Comparison of ENCODE assay signal across 17 mouse cellular contexts in genomic region chr2:145949475-145950068, GRCm38 (mm10). TPM values are rescaled to one million over a fixed set of nuclear protein-coding genes. Genes with fewer than 3 reads are reported as not detected.
DNase-seq lines count a peak whose midpoint lies in the region; ATAC-seq and TF ChIP-seq lines count a peak whose summit lies in the region.
"Had no signal": no experiment of that assay in that cellular context is flagged by ENCODE, and none has a peak within 500 bp of the region (broad histone marks: within the 10 kb centered on the region; RNA-seq: fewer than 3 reads in every experiment).

No protein-coding gene starts in this region.

- peaks cover 26% of the 10 kb centered on the region for H3K27me3 ChIP-seq in forebrain, embryonic 10.5 days (ENCODE audit: poor library complexity, severe bottlenecking)
- peaks cover 21% of the 10 kb centered on the region; the same call in 1 of the 2 replicates for H3K27me3 ChIP-seq in forebrain, embryonic 13.5 days
- H3K27me3 ChIP-seq in hindbrain, embryonic 13.5 days, result no peaks in the 10 kb centered on the region
- no peaks in the 10 kb centered on the region for H3K27me3 ChIP-seq in midbrain, embryonic 14.5 days (ENCODE audit: control insufficient read depth, insufficient read depth, low read length)
- H3K27me3 ChIP-seq in thymus, adult 2 months (ENCODE audit: control insufficient read depth, insufficient read depth, low read length), result no peaks in the 10 kb centered on the region
- H3K27me3 ChIP-seq: heart, embryonic 12.5 days; stomach, embryonic 15.5 days had no signal

- H3K9me3 ChIP-seq in forebrain, embryonic 10.5 days, result no peaks in the 10 kb centered on the region
- H3K9me3 ChIP-seq in forebrain, embryonic 13.5 days (replicated peaks), result no peaks in the 10 kb centered on the region
- H3K9me3 ChIP-seq in hindbrain, embryonic 13.5 days, result no peaks in the 10 kb centered on the region
- no peaks in the 10 kb centered on the region for H3K9me3 ChIP-seq in midbrain, embryonic 14.5 days (ENCODE audit: control insufficient read depth, low read length)
- H3K9me3 ChIP-seq: heart, embryonic 12.5 days; stomach, embryonic 15.5 days had no signal

- DNase-seq in forebrain, embryonic 10.5 days (ENCODE audit: extremely low spot score, low spot score), result no peak
- DNase-seq in midbrain, embryonic 14.5 days, result peak; percentile 65
- no peak for DNase-seq in thymus, adult 2 months
- DNase-seq in gastrocnemius, adult 2 months, result no peak
- DNase-seq in left cerebral cortex, postnatal 14 days (ENCODE audit: low spot score in 2 of 2), result no peak
- no peak for DNase-seq in layer of hippocampus, postnatal 36 days
- DNase-seq: adrenal gland, adult 2 months; cerebellum, adult 9-11 months; gastrocnemius, postnatal 36 days; heart, postnatal 4 days; kidney, adult 8-10 months; thymus, postnatal 25 days had no signal

- H3K36me3 ChIP-seq in forebrain, embryonic 10.5 days (replicated peaks), result no peaks in the 10 kb centered on the region
- no peaks in the 10 kb centered on the region for H3K36me3 ChIP-seq in forebrain, embryonic 13.5 days (ENCODE audit: poor library complexity, severe bottlenecking)
- H3K36me3 ChIP-seq in hindbrain, embryonic 13.5 days, result no peaks in the 10 kb centered on the region
- no peaks in the 10 kb centered on the region for H3K36me3 ChIP-seq in midbrain, embryonic 14.5 days (ENCODE audit: control insufficient read depth, insufficient read depth, low read length)
- no peaks in the 10 kb centered on the region for H3K36me3 ChIP-seq in thymus, adult 2 months (ENCODE audit: control insufficient read depth, insufficient read depth, low read length)
- H3K36me3 ChIP-seq: heart, embryonic 12.5 days; stomach, embryonic 15.5 days had no signal

- WGBS in forebrain, embryonic 10.5 days, result 55% methylated on average over 11 of the region's 11 CpGs
- 24% methylated on average over 11 of the region's 11 CpGs for WGBS in forebrain, embryonic 13.5 days
- 12% methylated on average over 11 of the region's 11 CpGs for WGBS in hindbrain, embryonic 13.5 days
- 13% methylated on average over 11 of the region's 11 CpGs for WGBS in midbrain, embryonic 14.5 days
- 81% methylated on average over 11 of the region's 11 CpGs for WGBS in thymus, adult 2 months

- H3K4me3 ChIP-seq in forebrain, embryonic 10.5 days, result no peak overlapping the region
- H3K4me3 ChIP-seq in forebrain, embryonic 13.5 days, result no peak overlapping the region
- no peak overlapping the region for H3K4me3 ChIP-seq in hindbrain, embryonic 13.5 days
- H3K4me3 ChIP-seq in midbrain, embryonic 14.5 days (replicated peaks; ENCODE audit: low read depth, low read length), result no peak overlapping the region
- no peak overlapping the region for H3K4me3 ChIP-seq in thymus, adult 2 months (ENCODE audit: control insufficient read depth, insufficient read depth, low read length)
- H3K4me3 ChIP-seq in gastrocnemius, adult 2 months, result no peak overlapping the region
- H3K4me3 ChIP-seq: heart, embryonic 12.5 days; stomach, embryonic 15.5 days had no signal

- intact Hi-C loops in gastrocnemius, adult 2 months (cut with DNase I), result loop anchor here (10.0 kb wide), 1 partner anchor 435 kb away; no protein-coding TSS in a partner anchor
- intact Hi-C loops in left cerebral cortex, postnatal 14 days (cut with DNase I), result loop anchor here (10.0 kb wide), 2 partner anchors 265 to 435 kb away; no protein-coding TSS in a partner anchor

- H3K4me2 ChIP-seq in forebrain, embryonic 13.5 days, result no peak overlapping the region
- 0 out of 2 replicates have a peak overlapping the region, but pooled peaks have one; percentile 6 for H3K4me2 ChIP-seq in hindbrain, embryonic 13.5 days
- peak overlapping the region; percentile 27 for H3K4me2 ChIP-seq in midbrain, embryonic 14.5 days (ENCODE audit: low read length)
- H3K4me2 ChIP-seq: heart, embryonic 12.5 days; stomach, embryonic 15.5 days had no signal

- peak overlapping the region; percentile 66 for H3K27ac ChIP-seq in forebrain, embryonic 10.5 days
- no peak overlapping the region for H3K27ac ChIP-seq in forebrain, embryonic 13.5 days
- peak overlapping the region; percentile 44 for H3K27ac ChIP-seq in hindbrain, embryonic 13.5 days
- peak overlapping the region; percentile 66 for H3K27ac ChIP-seq in midbrain, embryonic 14.5 days (replicated peaks; ENCODE audit: low read depth, low read length)
- no peak overlapping the region for H3K27ac ChIP-seq in thymus, adult 2 months (ENCODE audit: control insufficient read depth, insufficient read depth, low read length)
- H3K27ac ChIP-seq in gastrocnemius, adult 2 months, result no peak overlapping the region
- H3K27ac ChIP-seq: stomach, embryonic 15.5 days had no signal

- no peak overlapping the region for H3K9ac ChIP-seq in forebrain, embryonic 13.5 days
- H3K9ac ChIP-seq in hindbrain, embryonic 13.5 days, result peak overlapping the region; percentile 5; the same call in 1 of the 2 replicates
- H3K9ac ChIP-seq in midbrain, embryonic 14.5 days (replicated peaks; ENCODE audit: low read length), result 0 out of 2 replicates have a peak overlapping the region, but pooled peaks have one; percentile 9
- H3K9ac ChIP-seq: heart, embryonic 12.5 days; stomach, embryonic 15.5 days had no signal

- H3K4me1 ChIP-seq in forebrain, embryonic 10.5 days, result peaks cover 29% of the 10 kb centered on the region
- peaks cover 15% of the 10 kb centered on the region for H3K4me1 ChIP-seq in forebrain, embryonic 13.5 days
- H3K4me1 ChIP-seq in hindbrain, embryonic 13.5 days (replicated peaks), result peaks cover 21% of the 10 kb centered on the region
- H3K4me1 ChIP-seq in midbrain, embryonic 14.5 days (ENCODE audit: control insufficient read depth, insufficient read depth, low read length), result peaks cover 17% of the 10 kb centered on the region; the same call in 1 of the 2 replicates
- no peaks in the 10 kb centered on the region for H3K4me1 ChIP-seq in thymus, adult 2 months (replicated peaks; ENCODE audit: control insufficient read depth, insufficient read depth, low read length)
- H3K4me1 ChIP-seq: heart, embryonic 12.5 days; stomach, embryonic 15.5 days had no signal

- TF ChIP-seq CTCF in thymus, adult 2 months (IDR thresholded peaks at IDR 0.05; ENCODE audit: borderline replicate concordance, control insufficient read depth, extremely low read depth, insufficient read depth, low read length, poor library complexity), result no peak
- TF ChIP-seq CTCF in gastrocnemius, adult 2 months (IDR thresholded peaks at IDR 0.05), result no peak

- ATAC-seq in forebrain, embryonic 13.5 days, result no peak
- peak; percentile 54 for ATAC-seq in hindbrain, embryonic 13.5 days (ENCODE audit: low FRiP score)
- peak; percentile 48 for ATAC-seq in midbrain, embryonic 14.5 days (ENCODE audit: low FRiP score, low TSS enrichment)

- no peak for TF ChIP-seq POLR2A in thymus, adult 2 months (IDR thresholded peaks at IDR 0.05; ENCODE audit: control insufficient read depth, extremely low read depth, insufficient read depth, low read length, poor library complexity)

RNA-seq across cellular contexts. Expression of gene Crnkl1, which starts 14.8 kb away (rescaled TPM):
- polyA plus RNA-seq in forebrain, embryonic 10.5 days (2016; fragmentation: Nextera tagmentation; extraction: Ambion mirVana), result 38.2 and 41.6 TPM in 2 replicates
- 35.0 and 35.5 TPM in 2 replicates for polyA plus RNA-seq in forebrain, embryonic 13.5 days (2015; fragmentation: Nextera tagmentation; extraction: Ambion mirVana)
- polyA plus RNA-seq in hindbrain, embryonic 13.5 days (2015; fragmentation: Nextera tagmentation; extraction: Ambion mirVana), result 30.2 and 30.5 TPM in 2 replicates
- 27.7 and 33.5 TPM in 2 replicates for polyA plus RNA-seq in midbrain, embryonic 14.5 days (2014; fragmentation: Nextera tagmentation; extraction: Ambion mirVana)
- polyA plus RNA-seq in thymus, adult 2 months (2012; rRNA removed), result 20.2 and 30.9 TPM in 2 replicates
- total RNA-seq in gastrocnemius, adult 2 months (2021), result 10 to 100 TPM; 13.3 to 18.0 TPM
- 10 to 100 TPM; 16.7 to 18.9 TPM for total RNA-seq in left cerebral cortex, postnatal 14 days (2021)
- 10 to 100 TPM; 19.2 to 21.5 TPM for total RNA-seq in layer of hippocampus, postnatal 36 days (2021)

RNA-seq across cellular contexts. Expression of gene Cfap61, which starts 15.0 kb away (rescaled TPM):
- 0.62 and 0.78 TPM in 2 replicates for polyA plus RNA-seq in forebrain, embryonic 10.5 days (2016; fragmentation: Nextera tagmentation; extraction: Ambion mirVana)
- polyA plus RNA-seq in forebrain, embryonic 13.5 days (2015; fragmentation: Nextera tagmentation; extraction: Ambion mirVana), result 2.0 and 2.3 TPM in 2 replicates
- 2.1 and 3.8 TPM in 2 replicates for polyA plus RNA-seq in hindbrain, embryonic 13.5 days (2015; fragmentation: Nextera tagmentation; extraction: Ambion mirVana)
- 1.1 and 1.7 TPM in 2 replicates for polyA plus RNA-seq in midbrain, embryonic 14.5 days (2014; fragmentation: Nextera tagmentation; extraction: Ambion mirVana)
- 0.23 TPM in 1 of 2 replicates, not detected in the other for polyA plus RNA-seq in thymus, adult 2 months (2012; rRNA removed)
- not detected for total RNA-seq in gastrocnemius, adult 2 months (2021)
- 1 to 10 TPM; 3.0 to 7.5 TPM for total RNA-seq in left cerebral cortex, postnatal 14 days (2021)
- total RNA-seq in layer of hippocampus, postnatal 36 days (2021), result 1 to 10 TPM; 1.7 to 2.0 TPM
- total RNA-seq: gastrocnemius, postnatal 36 days; liver, adult 2 months had no signal
- polyA plus RNA-seq: liver, adult 2 months had no signal

RNA-seq across cellular contexts. Expression of gene Naa20, which starts 47.7 kb away (rescaled TPM):
- 155 and 167 TPM in 2 replicates for polyA plus RNA-seq in forebrain, embryonic 10.5 days (2016; fragmentation: Nextera tagmentation; extraction: Ambion mirVana)
- polyA plus RNA-seq in forebrain, embryonic 13.5 days (2015; fragmentation: Nextera tagmentation; extraction: Ambion mirVana), result 134 TPM in 2 replicates
- 118 and 121 TPM in 2 replicates for polyA plus RNA-seq in hindbrain, embryonic 13.5 days (2015; fragmentation: Nextera tagmentation; extraction: Ambion mirVana)
- polyA plus RNA-seq in midbrain, embryonic 14.5 days (2014; fragmentation: Nextera tagmentation; extraction: Ambion mirVana), result 128 and 134 TPM in 2 replicates
- polyA plus RNA-seq in thymus, adult 2 months (2012; rRNA removed), result 28.5 and 30.1 TPM in 2 replicates
- total RNA-seq in gastrocnemius, adult 2 months (2021), result 10 to 100 TPM; 53.5 to 69.1 TPM
- 10 to 100 TPM; 72.3 to 79.3 TPM for total RNA-seq in left cerebral cortex, postnatal 14 days (2021)
- 10 to 100 TPM; 66.0 to 70.9 TPM for total RNA-seq in layer of hippocampus, postnatal 36 days (2021)

Comparison
In these comparisons a context has a peak if more than half of its experiments do, and no peak if none do; other contexts are left out.
1. H3K27ac ChIP-seq: peak in forebrain, embryonic 10.5 days (single experiment), hindbrain, embryonic 13.5 days (single experiment) and midbrain, embryonic 14.5 days (single experiment); none in forebrain, embryonic 13.5 days (single experiment), thymus, adult 2 months (single experiment) and gastrocnemius, adult 2 months (single experiment).